Mouse (Mus musculus) erythroblast, embryonic 14.5 days (primary cell): ENCODE data around the gene Myadml2.

Experiments used
- GATA1 ChIP-seq: IDR thresholded peaks from 2 replicates; pipeline ENCODE4 v1.6.1; 2012; ENCODE audit warnings: low read length, inconsistent platforms, mixed read lengths
- TAL1 ChIP-seq: IDR thresholded peaks from 3 replicates; pipeline ENCODE4 v1.6.1; 2012; ENCODE audit warnings: low read length, inconsistent platforms, mixed read lengths

DNA sequence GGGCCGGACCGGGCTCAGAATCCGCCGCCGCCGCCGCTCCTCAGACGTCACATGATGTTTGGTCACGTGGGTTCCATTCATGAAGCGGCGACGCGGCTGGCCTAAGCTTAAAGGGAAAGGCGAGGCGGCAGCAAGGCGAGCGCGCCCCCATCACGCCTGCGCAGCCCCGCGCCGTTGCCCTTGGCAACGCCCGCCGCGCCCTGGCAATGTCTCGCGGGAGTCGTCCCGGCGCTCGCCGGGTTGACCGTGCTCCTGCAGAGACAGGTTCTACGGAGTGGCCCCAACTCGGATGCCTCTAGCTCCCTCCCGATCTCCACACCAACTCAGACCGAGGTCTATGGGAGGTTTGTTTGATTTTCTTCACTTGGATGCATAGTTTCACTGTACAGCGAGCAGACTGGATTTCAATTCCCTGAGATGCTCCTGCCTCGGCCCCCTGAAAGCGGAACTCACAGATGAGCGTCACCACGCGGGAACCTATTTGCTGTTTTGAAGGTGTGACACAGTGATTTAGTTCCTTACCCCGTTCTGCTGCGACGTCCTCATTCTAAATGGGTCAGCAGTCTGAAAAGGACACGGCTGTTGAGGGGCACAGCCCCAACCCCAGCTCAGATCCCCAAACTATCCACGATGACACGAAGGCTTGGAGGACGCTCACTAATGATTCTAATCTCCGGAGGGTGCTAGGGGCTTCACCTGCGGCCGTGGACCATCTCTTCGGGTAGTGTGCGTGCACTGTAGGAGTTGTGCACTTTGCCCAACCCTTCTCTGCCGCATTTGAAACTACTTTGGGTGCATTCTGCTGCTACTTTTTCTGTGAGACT, 14.2 kb downstream of the Myadml2 start, which contains the start of gene Mafg:
- TF ChIP-seq GATA1: no peak
- no peak for TF ChIP-seq TAL1
